Mouse (Mus musculus) lung, postnatal 4 days (tissue): Measurements from ENCODE around the gene Olfr372.

ENCODE experiments used
- DNase-seq, 2 experiments: peaks; one replicate each; pipeline ENCODE4 v3.0.0; 2021

The Olfr372 gene

GRCm38 (mm10) chr8:72105165-72105564, 64.1 kb downstream of the Olfr372 start:
- no peak for DNase-seq

- no peak for DNase-seq
Measured at GRCm38 (mm10) chr8:72106740-72107139, 65.7 kb downstream of the Olfr372 start, which contains the start of gene Olfr374. TSS of gene Olfr374 (plus strand) at chr8:72107040.
